Mouse (Mus musculus) testis, adult 2 months (tissue): ENCODE results near the gene Trmt1l.

ENCODE experiments used
- CTCF ChIP-seq: fragments of 200-500 bp; IDR thresholded peaks from 2 replicates; pipeline ENCODE4 v1.5.1; 2012; ENCODE audit warnings: low read depth, mild to moderate bottlenecking, inconsistent platforms, low read length, moderate library complexity; ENCODE audit not compliant: control insufficient read depth, insufficient read depth, insufficient replicate concordance
- POLR2A ChIP-seq: fragments of 200-500 bp; IDR thresholded peaks from 2 replicates; pipeline ENCODE4 v1.6.1; 2012; ENCODE audit warnings: low read depth, mild to moderate bottlenecking, inconsistent platforms, low read length, moderate library complexity; ENCODE audit not compliant: control insufficient read depth

DNA sequence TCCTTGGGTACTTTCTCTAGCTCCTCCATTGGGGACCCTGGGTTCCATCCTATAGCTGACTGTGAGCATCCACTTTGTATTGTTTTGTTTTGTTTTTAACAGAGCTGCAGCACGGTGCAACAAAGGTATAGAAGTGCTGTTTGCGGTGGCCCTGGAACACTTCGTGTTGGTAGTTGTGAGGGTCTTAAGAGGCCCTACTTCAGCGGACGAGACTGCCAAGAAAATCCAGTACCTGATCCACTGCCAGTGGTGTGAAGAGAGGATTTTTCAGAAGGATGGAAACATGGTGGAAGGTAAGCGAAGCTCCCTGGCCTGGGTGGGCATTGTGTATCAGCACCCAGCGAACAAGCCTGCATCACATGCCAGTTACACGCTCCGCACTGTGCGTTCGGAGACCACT lies 23.6 kb downstream of the Trmt1l start:
- no peak for TF ChIP-seq CTCF
- no peak for TF ChIP-seq POLR2A
